Mouse (Mus musculus) G1E (cell line): ENCODE measurements around the gene Ccdc117.

Experiments
- CTCF ChIP-seq: IDR thresholded peaks from 2 replicates; pipeline ENCODE4 v1.5.1; 2012; ENCODE audit warnings: low read depth, low read length, inconsistent platforms, mixed read lengths
- GATA1 ChIP-seq: IDR thresholded peaks from 2 replicates; pipeline ENCODE4 v1.6.1; 2012; ENCODE audit warnings: borderline replicate concordance, low read length, inconsistent platforms, mixed read lengths
- GATA2 ChIP-seq: IDR thresholded peaks from 2 replicates; pipeline ENCODE4 v1.6.1; 2012; ENCODE audit warnings: low read depth, low read length, inconsistent platforms, borderline replicate concordance
- POLR2AphosphoS5 ChIP-seq: IDR thresholded peaks from 2 replicates; pipeline ENCODE4 v1.6.1; 2012; ENCODE audit warnings: low read depth, low read length, inconsistent platforms; ENCODE audit not compliant: insufficient replicate concordance
- TAL1 ChIP-seq: conservative IDR thresholded peaks from 2 replicates; pipeline ENCODE4 v1.6.1; 2012; ENCODE audit warnings: low read depth, low read length, inconsistent platforms, mixed read lengths

- TF ChIP-seq CTCF (no peak), GATA1 (no peak), GATA2 (no peak), POLR2AphosphoS5 (no peak), TAL1 (no peak)
Observed at GRCm38 (mm10) chr11:5498422-5498821, 43.6 kb downstream of the Ccdc117 start.
